Mouse (Mus musculus) lung, embryonic 16.5 days (tissue): ENCODE results near the gene Olfr655. TPM values are rescaled to one million over a fixed set of nuclear protein-coding genes. Genes with fewer than 3 reads are reported as not detected.

Experiments
- ATAC-seq: fragments of 200-750 bp; cut with Nextera tagmentation; 2 replicates; pipeline ENCODE4 v1.8.0; 2017; ENCODE audit warnings: low read depth, mild to moderate bottlenecking, moderate library complexity
- H3K27ac ChIP-seq: fragments of 300-500 bp; sonication (generic); 2 replicates; pipeline ENCODE4 v1.5.1; 2014; ENCODE audit warnings: mild to moderate bottlenecking, control low read depth, low read length
- H3K27me3 ChIP-seq: fragments of 300-500 bp; sonication (generic); 2 replicates; pipeline ENCODE4 v1.6.1; 2014; ENCODE audit warnings: low read depth, low read length, mixed read lengths; ENCODE audit not compliant: control insufficient read depth, insufficient read depth
- H3K36me3 ChIP-seq: fragments of 300-500 bp; sonication (generic); 2 replicates; pipeline ENCODE4 v1.6.1; 2014; ENCODE audit warnings: low read length; ENCODE audit not compliant: control insufficient read depth, insufficient read depth
- H3K4me1 ChIP-seq: fragments of 300-500 bp; sonication (generic); replicated peaks from 2 replicates; pipeline ENCODE4 v1.6.1; 2014; ENCODE audit warnings: low read length, mixed read lengths; ENCODE audit not compliant: control insufficient read depth, insufficient read depth
- H3K4me2 ChIP-seq: fragments of 300-500 bp; sonication (generic); 2 replicates; pipeline ENCODE4 v1.6.1; 2014; ENCODE audit warnings: low read depth, low read length, control low read depth
- H3K4me3 ChIP-seq: fragments of 300-500 bp; sonication (generic); 2 replicates; pipeline ENCODE4 v1.5.1; 2014; ENCODE audit warnings: mild to moderate bottlenecking, low read length, control low read depth
- H3K9ac ChIP-seq: fragments of 300-500 bp; sonication (generic); 2 replicates; pipeline ENCODE4 v1.6.1; 2014; ENCODE audit warnings: low read length, control low read depth
- H3K9me3 ChIP-seq: fragments of 300-500 bp; sonication (generic); 2 replicates; pipeline ENCODE4 v1.6.1; 2016; ENCODE audit warnings: low read length; ENCODE audit not compliant: control insufficient read depth
- WGBS: fragments of 180-500 bp; shearing (Covaris S2); extraction: QIAGEN DNeasy Blood & Tissue Kit; methylation state at CpG from one replicate; pipeline ENCODE4 v1.1.7; 2014; 5-methylcytosine and 5-hydroxymethylcytosine counted together
- polyA plus RNA-seq: library from polyadenylated mRNA; unstranded; fragments of >200 nt; fragmentation: Nextera tagmentation; extraction: Ambion mirVana; gene quantifications from 2 replicates; pipeline ENCODE4 v1.2.1, GENCODE M21; 2015

Olfr655 gene
- polyA plus RNA-seq = not detected in 2 replicates

DNA sequence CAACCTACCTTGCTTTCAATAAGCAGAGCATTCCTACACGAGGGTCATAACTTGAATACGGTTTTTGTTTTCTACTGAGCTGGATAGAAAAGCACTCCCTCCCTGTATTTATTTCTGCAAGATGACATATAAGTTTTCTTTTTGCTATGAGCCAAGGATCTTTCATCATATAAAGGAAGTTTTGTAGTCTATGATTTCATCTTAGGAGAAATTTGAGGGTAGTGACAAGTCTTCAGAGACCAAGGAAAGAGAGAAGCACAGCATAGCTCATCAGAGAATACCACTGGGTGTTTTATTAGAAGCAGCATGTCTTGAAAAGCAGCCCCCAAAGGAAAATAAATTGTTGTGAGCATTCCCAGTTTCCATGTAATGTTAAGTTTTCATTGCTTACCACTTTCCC lies at the start of gene Olfr655:
Olfr655 (minus strand) TSS at position 101 of the 400 bp plus-strand sequence.
- 80% methylated on average over 2 of the region's 2 CpGs for WGBS
- Histone ChIP-seq H3K9ac (no peak within 1 kb of the TSS), H3K4me1 (no peaks in the 10 kb centered on the region), H3K9me3 (no peaks in the 10 kb centered on the region), H3K4me3 (no peak within 1 kb of the TSS), H3K27me3 (no peaks in the 10 kb centered on the region), H3K36me3 (no peaks in the 10 kb centered on the region), H3K4me2 (no peak within 1 kb of the TSS), H3K27ac (no peak within 1 kb of the TSS)
- ATAC-seq = no peak

DNA sequence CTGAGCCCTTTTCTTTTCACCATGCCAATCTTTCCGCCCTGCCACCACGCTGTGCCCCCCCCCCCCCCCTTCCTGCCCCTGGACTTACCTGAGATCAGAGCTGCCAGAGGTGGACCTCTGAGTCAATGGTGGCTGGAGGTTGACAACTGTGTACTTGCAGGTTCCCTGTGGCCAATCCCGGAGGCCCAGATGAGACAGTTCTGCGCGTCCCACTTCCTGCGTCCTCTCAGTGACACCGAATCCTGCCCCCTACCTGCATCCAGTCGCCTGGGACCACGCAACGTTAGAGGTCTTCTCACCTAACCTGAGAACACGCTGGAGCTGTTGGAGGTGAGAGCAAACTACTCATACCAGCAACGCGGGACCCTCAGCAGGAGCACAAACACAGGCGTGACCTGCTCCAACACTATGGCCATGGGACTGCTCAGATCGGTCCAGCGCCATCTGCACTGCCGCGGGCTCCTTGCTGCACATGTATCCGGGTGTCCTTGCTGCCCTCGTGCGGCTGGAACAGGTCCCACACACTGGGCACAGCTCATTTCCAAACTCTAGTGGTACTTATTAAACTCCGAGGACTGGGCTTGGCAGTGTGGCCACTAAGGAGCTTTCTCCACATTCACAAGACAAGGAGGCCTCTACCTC lies 45.4 kb upstream of the Olfr655 start, which contains the start of gene Olfr658:
Olfr658 (minus strand) TSS at position 465 of the 642 bp plus-strand sequence.
- peak; percentile 66 for ATAC-seq
- peak within 1 kb of the TSS; percentile 15; the same call in 1 of the 2 replicates for H3K4me3 ChIP-seq
- no peak within 1 kb of the TSS for H3K9ac ChIP-seq
- no peak within 1 kb of the TSS for H3K27ac ChIP-seq
- H3K9me3 ChIP-seq = no peaks in the 10 kb centered on the region
- H3K4me2 ChIP-seq = peak within 1 kb of the TSS; percentile 45
- H3K36me3 ChIP-seq = no peaks in the 10 kb centered on the region
- WGBS = 15% methylated on average over 22 of the region's 22 CpGs
- H3K27me3 ChIP-seq = no peaks in the 10 kb centered on the region
- H3K4me1 ChIP-seq = no peaks in the 10 kb centered on the region

DNA sequence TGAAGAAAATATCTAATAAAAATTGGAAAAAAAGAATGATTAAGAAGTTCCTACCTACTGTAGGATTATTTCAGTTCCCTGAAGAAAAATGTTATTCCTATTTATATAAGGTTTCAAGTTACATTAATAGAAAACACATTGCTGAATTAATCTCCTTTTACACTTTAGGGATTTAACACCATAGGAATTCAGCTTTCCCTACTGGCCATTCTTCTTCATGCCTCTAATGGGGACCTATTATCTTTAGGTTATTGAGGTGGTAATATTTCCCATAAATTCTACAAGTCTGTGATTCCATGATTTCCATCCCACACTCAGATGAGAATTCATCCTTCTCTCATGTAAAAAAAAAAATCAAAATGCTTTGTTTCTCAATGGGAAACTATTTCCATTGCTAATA lies 22.9 kb upstream of the Olfr655 start, which contains the start of gene Olfr657:
Olfr657 (plus strand) TSS at position 301 of the 400 bp plus-strand sequence.
- Histone ChIP-seq H3K4me3 (no peak within 1 kb of the TSS), H3K27me3 (no peaks in the 10 kb centered on the region), H3K36me3 (no peaks in the 10 kb centered on the region), H3K4me1 (no peaks in the 10 kb centered on the region), H3K27ac (no peak within 1 kb of the TSS), H3K9me3 (no peaks in the 10 kb centered on the region), H3K9ac (no peak within 1 kb of the TSS), H3K4me2 (no peak within 1 kb of the TSS)
- no peak for ATAC-seq

DNA sequence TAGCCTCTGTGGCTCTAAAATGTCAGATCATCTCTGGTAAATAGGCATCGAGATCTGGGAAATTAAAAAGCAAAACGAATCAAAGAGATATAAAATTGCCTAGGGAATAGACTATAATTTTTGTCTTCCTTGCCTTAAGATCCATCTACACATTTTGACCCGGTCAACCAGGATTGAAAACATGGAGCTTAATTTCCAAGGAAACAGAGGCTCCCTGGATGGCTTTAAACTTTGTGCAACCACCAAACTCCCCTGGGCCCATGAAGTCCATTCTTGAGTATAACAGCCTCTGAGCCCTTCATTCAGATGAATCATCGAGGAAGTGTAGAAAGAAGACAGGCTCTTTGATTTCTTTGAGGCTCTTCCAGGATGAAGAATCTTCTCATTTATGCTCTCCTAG lies 12.1 kb upstream of the Olfr655 start, which contains the start of gene Olfr656:
Olfr656 (plus strand) TSS at position 301 of the 400 bp plus-strand sequence.
- Histone ChIP-seq H3K4me3 (no peak within 1 kb of the TSS), H3K4me2 (no peak within 1 kb of the TSS), H3K4me1 (no peaks in the 10 kb centered on the region), H3K9ac (no peak within 1 kb of the TSS), H3K9me3 (no peaks in the 10 kb centered on the region; the same call in 1 of the 2 replicates), H3K27ac (no peak within 1 kb of the TSS), H3K27me3 (no peaks in the 10 kb centered on the region), H3K36me3 (no peaks in the 10 kb centered on the region)
- 76% methylated on average over 4 of the region's 4 CpGs for WGBS
- ATAC-seq = no peak

DNA sequence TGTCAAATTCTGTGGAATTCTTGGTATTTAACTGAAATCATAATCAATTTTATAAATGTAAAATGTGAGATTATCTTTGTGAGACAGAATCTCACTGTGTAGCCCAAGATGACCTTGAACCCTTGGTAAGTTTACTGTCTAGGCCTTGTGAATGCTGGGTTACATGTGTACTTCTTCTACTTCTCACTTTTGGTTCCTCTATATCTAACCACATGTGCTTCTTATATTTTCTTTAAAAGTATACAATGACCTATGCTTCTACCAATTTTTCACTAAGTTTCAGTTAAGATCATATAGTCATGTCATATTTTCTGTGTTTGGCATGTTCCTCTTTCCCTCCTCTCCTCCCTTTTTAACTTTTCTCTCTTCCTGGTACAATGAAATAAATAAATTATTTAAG lies 3.1 kb upstream of the Olfr655 start:
- Histone ChIP-seq H3K9ac (no peak overlapping the region), H3K4me2 (no peak overlapping the region), H3K27me3 (no peaks in the 10 kb centered on the region), H3K4me3 (no peak overlapping the region), H3K9me3 (no peaks in the 10 kb centered on the region), H3K36me3 (no peaks in the 10 kb centered on the region), H3K4me1 (no peaks in the 10 kb centered on the region), H3K27ac (no peak overlapping the region)
- ATAC-seq = no peak

DNA sequence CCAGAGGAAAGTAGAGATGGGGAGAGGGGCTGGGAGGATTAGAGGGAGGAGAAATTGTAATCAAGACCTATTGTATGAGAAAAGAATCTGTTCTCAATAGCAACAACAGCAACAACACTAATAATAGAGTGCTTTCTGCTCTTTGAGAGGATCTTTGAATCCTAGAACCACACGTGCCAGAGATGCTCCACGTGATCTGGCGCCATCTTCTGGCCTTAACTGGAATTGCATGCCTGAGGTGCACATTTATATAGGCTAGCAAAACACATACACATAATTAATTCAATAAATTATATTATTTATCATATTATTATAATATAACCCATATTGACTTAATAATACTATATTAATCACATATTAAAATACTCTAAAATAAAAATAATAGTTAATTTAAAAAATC lies 1.6 kb upstream of the Olfr655 start:
- Histone ChIP-seq H3K4me3 (no peak overlapping the region), H3K4me2 (no peak overlapping the region), H3K27ac (no peak overlapping the region), H3K9me3 (no peaks in the 10 kb centered on the region), H3K36me3 (no peaks in the 10 kb centered on the region), H3K4me1 (no peaks in the 10 kb centered on the region), H3K27me3 (no peaks in the 10 kb centered on the region), H3K9ac (no peak overlapping the region)
- whole genome bisulfite sequencing = 3% methylated on average over 3 of the region's 3 CpGs
- no peak for ATAC-seq

DNA sequence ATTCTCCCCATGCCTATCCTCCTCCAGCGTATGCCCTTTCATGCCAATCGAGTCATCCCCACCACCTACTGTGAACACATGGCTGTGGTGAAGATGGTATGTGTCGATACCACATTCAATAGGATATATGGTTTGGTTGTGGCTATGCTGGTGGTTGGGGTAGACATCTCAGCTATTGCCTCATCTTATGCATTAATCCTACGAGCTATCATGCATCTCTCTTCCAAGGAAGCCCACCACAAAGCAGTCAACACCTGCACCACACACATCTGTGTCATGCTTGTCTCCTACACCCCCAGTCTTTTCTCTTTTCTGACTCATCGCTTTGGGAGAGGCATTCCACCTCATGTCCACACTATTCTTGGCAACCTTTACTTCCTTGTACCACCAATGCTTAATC lies 13.3 kb downstream of the Olfr655 start:
- Histone ChIP-seq H3K4me1 (no peaks in the 10 kb centered on the region), H3K4me3 (no peak overlapping the region), H3K27me3 (no peaks in the 10 kb centered on the region), H3K27ac (no peak overlapping the region), H3K4me2 (no peak overlapping the region), H3K9ac (no peak overlapping the region), H3K9me3 (no peaks in the 10 kb centered on the region), H3K36me3 (no peaks in the 10 kb centered on the region)
- ATAC-seq = no peak
- WGBS = 78% methylated on average over 5 of the region's 5 CpGs

DNA sequence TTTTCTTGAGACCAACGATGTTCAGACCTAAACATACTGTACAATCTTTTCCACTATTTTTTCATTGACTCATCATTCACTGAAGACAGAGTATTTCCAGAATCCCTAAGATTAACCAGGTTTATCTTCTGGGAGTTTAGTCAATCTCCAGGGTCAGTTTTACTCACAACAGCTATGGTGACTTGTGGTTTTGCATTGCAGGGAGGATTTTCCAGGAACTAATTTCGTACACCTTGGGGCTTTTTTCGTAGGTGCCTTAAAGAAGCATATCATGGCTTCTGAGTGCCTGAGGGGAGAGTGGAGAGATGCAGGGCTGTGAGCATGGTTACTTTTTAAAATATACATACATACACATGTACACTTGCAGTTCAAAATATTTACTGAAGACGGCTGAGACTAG lies 14.9 kb downstream of the Olfr655 start, which contains the start of gene Olfr654:
Olfr654 (plus strand) TSS at position 301 of the 400 bp plus-strand sequence.
- Histone ChIP-seq H3K36me3 (no peaks in the 10 kb centered on the region), H3K4me2 (no peak within 1 kb of the TSS), H3K9ac (no peak within 1 kb of the TSS), H3K27ac (no peak within 1 kb of the TSS), H3K27me3 (no peaks in the 10 kb centered on the region), H3K9me3 (no peaks in the 10 kb centered on the region), H3K4me1 (no peaks in the 10 kb centered on the region), H3K4me3 (no peak within 1 kb of the TSS)
- ATAC-seq = no peak
- WGBS = 76% methylated on average over 4 of the region's 4 CpGs

DNA sequence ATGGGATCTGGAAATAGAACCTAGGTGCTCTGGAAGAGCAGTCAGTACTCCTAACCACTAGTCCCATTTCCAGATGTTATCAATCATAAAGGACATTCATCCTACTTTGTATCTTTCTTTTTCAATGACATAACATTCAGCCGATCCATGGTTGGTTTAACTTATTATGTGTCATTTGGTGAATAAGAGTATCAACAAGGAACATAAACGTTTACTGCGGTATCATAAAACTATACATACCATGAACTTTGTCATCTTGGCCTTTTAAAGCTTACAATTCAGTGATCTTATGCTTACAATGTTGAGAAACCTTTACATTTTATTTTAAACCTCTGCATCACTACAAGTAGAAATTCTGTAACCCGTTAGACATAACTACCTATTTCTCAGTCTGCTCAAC lies 20.1 kb downstream of the Olfr655 start:
- no peak overlapping the region for H3K27ac ChIP-seq
- no peak overlapping the region for H3K9ac ChIP-seq
- no peaks in the 10 kb centered on the region for H3K9me3 ChIP-seq
- ATAC-seq = no peak
- H3K4me1 ChIP-seq = no peaks in the 10 kb centered on the region
- no peaks in the 10 kb centered on the region for H3K36me3 ChIP-seq
- H3K4me2 ChIP-seq = no peak overlapping the region
- no peaks in the 10 kb centered on the region for H3K27me3 ChIP-seq
- H3K4me3 ChIP-seq = no peak overlapping the region
- WGBS = 73% methylated on average over 4 of the region's 4 CpGs
